Mouse (Mus musculus): Measurements from ENCODE around the gene Ankrd16.

- TF ChIP-seq POLR2A (IDR thresholded peaks at IDR 0.05; ENCODE audit: borderline replicate concordance, low read depth, low read length) = no peak
- no peak for TF ChIP-seq CTCF (IDR thresholded peaks at IDR 0.05; ENCODE audit: low read depth, low read length)
Observed at GRCm38 (mm10) chr2:11771701-11772100, 6.0 kb upstream of the Ankrd16 start.

Data from bone marrow macrophage, adult 2 months (primary cell).